Mouse (Mus musculus) layer of hippocampus, adult 9-10 months (tissue): ENCODE measurements around the gene Morc1.

Source experiments
- DNase-seq: peaks from one replicate; pipeline ENCODE4 v3.0.0; 2022; ENCODE audit warnings: low spot score

Gene Morc1

DNA sequence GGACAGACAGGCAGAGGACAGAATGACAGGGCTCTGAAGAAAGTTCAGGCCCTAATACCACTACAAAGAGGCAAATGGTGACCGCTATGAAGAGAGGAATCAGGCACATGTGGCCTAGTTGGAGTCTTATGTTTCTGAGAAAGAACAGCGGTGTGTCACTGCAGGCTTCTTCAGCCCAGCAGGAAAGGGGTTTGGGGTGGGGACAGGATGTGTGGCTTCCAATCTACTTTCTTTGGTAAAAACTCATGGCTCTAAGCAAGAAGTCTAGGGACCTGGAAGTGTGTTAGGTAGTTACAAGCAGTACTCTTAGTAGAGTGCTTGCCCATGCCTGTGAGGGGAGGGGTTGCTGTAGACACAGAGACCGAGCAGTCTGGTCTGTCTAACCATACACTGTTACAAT is 196.3 kb downstream of the Morc1 start:
- no peak for DNase-seq

GRCm38 (mm10) chr16:48629710-48630109 is 198.7 kb downstream of the Morc1 start:
- DNase-seq, result no peak

DNA sequence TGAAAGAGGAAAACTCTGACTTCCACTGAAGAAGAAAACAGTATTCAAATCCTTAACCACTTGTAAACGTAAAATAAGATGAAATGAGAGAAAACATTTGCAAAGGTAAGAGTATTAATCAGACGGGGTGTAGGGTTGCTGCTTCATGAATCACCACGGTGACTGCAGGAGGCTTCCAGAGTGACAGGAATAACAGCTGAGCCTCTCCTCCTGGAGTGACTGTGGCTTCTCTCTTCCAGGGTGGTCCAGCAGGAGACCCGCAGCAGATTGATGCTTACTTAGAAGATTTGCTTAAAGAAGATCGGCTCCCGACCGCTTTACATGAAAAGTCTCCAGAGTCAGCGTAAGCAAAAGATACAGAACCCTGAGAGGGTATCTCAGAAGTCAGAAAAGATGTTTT is 199.4 kb downstream of the Morc1 start:
- DNase-seq, result no peak

DNA sequence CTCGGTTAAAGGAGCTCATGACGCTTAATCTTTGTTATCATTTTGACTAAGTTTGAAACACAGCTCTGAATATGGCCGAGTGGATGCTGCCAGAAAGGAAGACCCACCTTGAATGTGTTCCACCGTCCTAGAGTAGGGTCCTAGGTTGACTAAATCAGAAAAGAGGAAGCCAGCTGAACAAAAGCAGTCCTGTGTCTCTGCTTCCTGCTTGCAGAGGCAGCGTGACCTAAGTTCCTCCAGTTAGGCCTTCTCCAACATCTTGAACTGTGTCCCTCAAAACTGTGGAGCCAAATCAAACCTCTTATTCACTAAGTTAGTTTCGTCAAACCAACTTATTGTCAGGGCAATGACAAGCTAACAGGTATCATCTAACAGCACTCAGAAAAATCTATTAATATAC is 201.3 kb downstream of the Morc1 start:
- no peak for DNase-seq

DNA sequence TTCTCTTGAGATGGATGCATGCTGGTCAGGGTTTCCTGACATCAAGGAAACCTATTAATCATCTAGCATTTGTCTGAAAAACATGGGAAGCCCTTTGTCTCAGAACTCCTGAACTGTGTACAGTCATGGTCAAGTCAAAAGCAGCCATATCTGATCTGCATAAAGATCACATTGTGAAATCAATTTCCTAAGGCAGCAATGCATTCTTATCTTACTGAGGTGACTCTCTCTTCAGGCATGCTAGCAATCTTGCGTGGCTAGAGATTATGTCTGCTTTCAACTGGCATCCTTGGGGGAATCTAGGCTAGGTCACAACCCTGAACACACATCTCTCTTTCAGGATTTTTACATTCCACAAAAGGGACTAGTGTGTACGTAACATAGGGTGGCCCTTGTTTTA is 215.2 kb downstream of the Morc1 start:
- no peak for DNase-seq

DNA sequence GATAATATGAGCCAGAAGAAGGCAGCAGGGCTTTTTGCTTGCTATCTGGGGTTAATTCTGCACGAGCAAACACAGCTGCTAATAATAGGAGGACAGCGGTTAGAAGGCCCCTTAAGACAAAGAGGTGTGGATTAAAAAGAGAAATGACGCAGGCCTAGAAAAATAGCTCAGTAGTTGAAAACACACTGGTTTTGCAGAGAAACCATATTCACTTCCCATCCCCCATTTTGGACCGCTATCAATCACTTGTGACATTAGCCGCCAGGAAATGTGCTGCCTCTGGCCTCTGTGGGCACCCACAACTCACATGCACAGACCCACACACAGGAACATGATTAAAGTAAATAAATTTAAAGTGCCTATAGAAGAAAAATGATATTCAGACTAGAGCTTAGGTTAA is 240.7 kb downstream of the Morc1 start:
- DNase-seq, result no peak

DNA sequence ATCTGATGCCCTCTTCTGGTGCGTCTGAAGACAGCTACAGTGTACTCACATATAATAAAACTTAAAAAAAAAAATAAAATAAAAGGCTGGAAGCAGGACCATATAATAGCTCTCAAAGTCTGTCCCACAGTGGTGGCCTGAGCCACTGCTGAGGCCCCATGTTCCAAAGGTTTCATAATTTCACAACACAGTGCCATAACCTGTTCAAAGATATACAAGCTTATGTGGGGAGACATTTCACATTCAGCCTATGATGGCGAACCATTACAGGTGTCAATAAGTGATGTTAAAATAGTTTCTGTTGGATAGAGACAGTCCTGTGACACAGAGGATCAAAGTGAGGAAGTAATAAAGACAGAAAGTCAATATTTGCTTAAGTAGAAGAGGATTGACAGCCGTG is 241.6 kb downstream of the Morc1 start:
- no peak for DNase-seq

DNA sequence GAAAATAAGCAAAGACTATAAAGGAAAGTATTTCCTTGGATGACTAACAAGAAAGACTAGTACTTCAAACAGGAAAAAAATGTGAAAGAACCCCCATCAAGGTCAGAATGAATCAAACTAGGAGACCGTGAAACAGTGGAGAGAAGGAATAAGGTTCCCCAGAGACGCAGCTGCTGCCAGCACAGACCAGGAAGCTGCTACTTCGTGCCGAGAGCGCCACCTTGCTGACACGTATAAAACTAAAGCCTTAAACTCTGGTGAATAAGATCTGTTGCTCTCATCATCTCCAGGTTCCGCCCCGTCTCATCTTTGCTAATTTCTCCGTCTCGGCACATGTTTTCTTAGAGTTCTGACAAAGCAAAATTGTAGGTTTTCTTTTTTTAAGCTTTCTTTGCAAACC is 244.6 kb downstream of the Morc1 start:
- peak; percentile 18 for DNase-seq

DNA sequence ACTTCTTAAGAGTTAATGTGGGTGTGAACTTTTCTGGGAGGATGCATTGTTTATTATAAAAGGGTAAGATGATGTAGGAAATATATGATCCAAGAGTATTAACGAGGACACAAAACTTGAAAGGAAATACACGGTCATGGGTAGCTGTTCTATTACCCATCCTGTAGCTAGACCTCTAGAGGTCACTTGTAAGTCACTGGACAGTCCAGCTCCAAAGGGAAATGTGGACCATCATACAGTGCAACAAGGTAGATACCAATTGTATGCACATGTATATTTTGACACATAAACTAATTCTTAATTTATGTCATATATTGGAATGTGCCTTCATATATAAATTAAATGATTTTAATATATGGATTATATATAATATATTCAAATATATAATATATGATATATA is 245.2 kb downstream of the Morc1 start:
- no peak for DNase-seq

GRCm38 (mm10) chr16:48677381-48677780 is 246.3 kb downstream of the Morc1 start:
- no peak for DNase-seq

GRCm38 (mm10) chr16:48678029-48678428 is 247.0 kb downstream of the Morc1 start:
- no peak for DNase-seq
